In the genomic region with DNA sequence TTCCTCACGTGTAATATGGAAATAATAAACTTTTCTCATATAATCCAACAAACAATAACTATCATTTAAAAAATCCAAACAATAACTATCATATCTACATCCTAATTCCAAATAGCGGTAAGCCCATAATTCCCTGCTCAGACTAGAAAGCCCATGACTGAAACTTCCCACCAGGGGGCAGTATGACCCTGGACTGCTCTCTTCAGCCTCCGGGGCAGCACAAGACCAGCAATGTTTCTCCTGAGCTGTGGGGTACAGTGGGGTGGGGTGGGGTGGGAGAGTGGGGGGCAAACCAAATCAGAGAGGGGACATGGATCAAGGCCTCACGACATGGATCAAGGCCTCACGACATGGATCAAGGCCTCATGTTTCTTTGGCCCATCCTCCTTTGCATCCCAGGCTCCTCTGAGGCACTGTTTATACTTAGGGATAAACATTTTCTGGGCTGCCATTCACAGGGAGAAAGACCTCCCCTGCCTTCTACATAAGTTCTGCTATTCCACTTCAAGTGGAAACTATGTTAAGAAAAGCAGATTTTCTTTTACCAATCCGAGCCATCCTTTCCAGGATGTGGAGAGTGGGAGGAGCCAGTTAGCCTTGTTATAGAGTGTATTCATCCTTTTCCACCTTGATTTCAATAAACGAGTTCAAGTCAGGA, we compare ENCODE assay signal across 8 mouse cellular contexts. TPM values are rescaled to one million over a fixed set of nuclear protein-coding genes. Genes with fewer than 3 reads are reported as not detected.
DNase-seq lines count a peak whose midpoint lies in the region; ATAC-seq lines count a peak whose summit lies in the region.
"Had no signal": no experiment of that assay in that cellular context is flagged by ENCODE, and none has a peak within 500 bp of the region (broad histone marks: within the 10 kb centered on the region; RNA-seq: fewer than 3 reads in every experiment).

No protein-coding gene starts in this region.

- WGBS in embryonic facial prominence, embryonic 11.5 days: 43% methylated on average over 7 of the region's 7 CpGs
- WGBS in hindbrain, embryonic 14.5 days: 46% methylated on average over 7 of the region's 7 CpGs

- no peak overlapping the region for H3K4me3 ChIP-seq in embryonic facial prominence, embryonic 11.5 days (ENCODE audit: low read depth, low read length)
- H3K4me3 ChIP-seq in hindbrain, embryonic 14.5 days (replicated peaks; ENCODE audit: low read length): no peak overlapping the region

- H3K27ac ChIP-seq in embryonic facial prominence, embryonic 11.5 days (replicated peaks; ENCODE audit: low read depth, low read length): no peak overlapping the region
- no peak overlapping the region for H3K27ac ChIP-seq in hindbrain, embryonic 14.5 days

- no peaks in the 10 kb centered on the region for H3K9me3 ChIP-seq in embryonic facial prominence, embryonic 11.5 days (replicated peaks; ENCODE audit: control insufficient read depth, low read length)
- no peaks in the 10 kb centered on the region for H3K9me3 ChIP-seq in hindbrain, embryonic 14.5 days (ENCODE audit: control insufficient read depth, low read length)

- H3K4me2 ChIP-seq in embryonic facial prominence, embryonic 11.5 days (ENCODE audit: low read depth, low read length): no peak overlapping the region
- no peak overlapping the region for H3K4me2 ChIP-seq in hindbrain, embryonic 14.5 days (replicated peaks)

- no peak overlapping the region for H3K9ac ChIP-seq in embryonic facial prominence, embryonic 11.5 days (replicated peaks; ENCODE audit: low read length)
- H3K9ac ChIP-seq in hindbrain, embryonic 14.5 days: no peak overlapping the region

- DNase-seq in right cerebral cortex, adult 18-20 months: peak; percentile 61
- no peak for DNase-seq in right cerebral cortex, postnatal 36 days (ENCODE audit: low spot score in 2 of 2)
- peak; percentile 70 for DNase-seq in adrenal gland, adult 2 months
- DNase-seq in embryonic facial prominence, embryonic 11.5 days (ENCODE audit: low spot score): peak; percentile 79
- DNase-seq in hindbrain, embryonic 14.5 days (ENCODE audit: low spot score): peak; percentile 76
- DNase-seq in lung, adult 18-20 months: peak; percentile 49 to 72
- DNase-seq in retina, adult 2 months (ENCODE audit: low read depth, low spot score): peak; percentile 61

- no peaks in the 10 kb centered on the region for H3K36me3 ChIP-seq in embryonic facial prominence, embryonic 11.5 days (replicated peaks; ENCODE audit: control insufficient read depth, insufficient read depth, low read depth, low read length)
- peaks cover 18% of the 10 kb centered on the region; the same call in 1 of the 2 replicates for H3K36me3 ChIP-seq in hindbrain, embryonic 14.5 days (replicated peaks; ENCODE audit: control insufficient read depth, insufficient read depth)

- no peaks in the 10 kb centered on the region for H3K27me3 ChIP-seq in embryonic facial prominence, embryonic 11.5 days (ENCODE audit: control insufficient read depth, insufficient read depth, low read length)
- H3K27me3 ChIP-seq in hindbrain, embryonic 14.5 days (ENCODE audit: control insufficient read depth, insufficient read depth, low read length): peaks cover 2% of the 10 kb centered on the region; the same call in 1 of the 2 replicates

- no peak for ATAC-seq in embryonic facial prominence, embryonic 11.5 days (replicated peaks; ENCODE audit: insufficient number of reproducible peaks, low FRiP score, low TSS enrichment, low read depth)
- peak; percentile 24; the same call in 1 of the 2 replicates for ATAC-seq in hindbrain, embryonic 14.5 days (ENCODE audit: low FRiP score)

- H3K4me1 ChIP-seq in embryonic facial prominence, embryonic 11.5 days (ENCODE audit: control insufficient read depth, insufficient read depth, low read length): no peaks in the 10 kb centered on the region
- H3K4me1 ChIP-seq in hindbrain, embryonic 14.5 days (replicated peaks; ENCODE audit: control insufficient read depth, insufficient read depth, low read length): no peaks in the 10 kb centered on the region

RNA-seq across cellular contexts. Expression of a gene that starts 6.5 kb away (rescaled TPM):
- total RNA-seq in adrenal gland, adult 2 months (2021): 10 to 100 TPM; 14.4 to 30.3 TPM
- 47.0 and 56.9 TPM in 2 replicates for polyA plus RNA-seq in adrenal gland, adult 2 months (2012; rRNA removed)
- 28.4 and 31.5 TPM in 2 replicates for polyA plus RNA-seq in embryonic facial prominence, embryonic 11.5 days (2014; fragmentation: Nextera tagmentation; extraction: Ambion mirVana)
- 3.2 and 5.0 TPM in 2 replicates for polyA plus RNA-seq in hindbrain, embryonic 14.5 days (2014; fragmentation: Nextera tagmentation; extraction: Ambion mirVana)

RNA-seq across cellular contexts. Expression of a gene that starts 22.0 kb away (rescaled TPM):
- 1 to 10 TPM; 2.9 to 8.2 TPM for total RNA-seq in adrenal gland, adult 2 months (2021)
- 7.4 and 9.6 TPM in 2 replicates for polyA plus RNA-seq in adrenal gland, adult 2 months (2012; rRNA removed)
- 5.1 and 7.7 TPM in 2 replicates for polyA plus RNA-seq in embryonic facial prominence, embryonic 11.5 days (2014; fragmentation: Nextera tagmentation; extraction: Ambion mirVana)
- 3.1 and 3.7 TPM in 2 replicates for polyA plus RNA-seq in hindbrain, embryonic 14.5 days (2014; fragmentation: Nextera tagmentation; extraction: Ambion mirVana)

RNA-seq across cellular contexts. Expression of a gene that starts 29.4 kb away (rescaled TPM):
- 10 to 100 TPM; 13.9 to 26.6 TPM for total RNA-seq in adrenal gland, adult 2 months (2021)
- 20.4 and 21.0 TPM in 2 replicates for polyA plus RNA-seq in adrenal gland, adult 2 months (2012; rRNA removed)
- 43.4 and 50.2 TPM in 2 replicates for polyA plus RNA-seq in embryonic facial prominence, embryonic 11.5 days (2014; fragmentation: Nextera tagmentation; extraction: Ambion mirVana)
- polyA plus RNA-seq in hindbrain, embryonic 14.5 days (2014; fragmentation: Nextera tagmentation; extraction: Ambion mirVana): 15.3 and 15.7 TPM in 2 replicates

RNA-seq across cellular contexts. Expression of a gene that starts 34.0 kb away (rescaled TPM):
- 100 to 1,000 TPM; 317 to 332 TPM for total RNA-seq in adrenal gland, adult 2 months (2021)
- 267 and 322 TPM in 2 replicates for polyA plus RNA-seq in adrenal gland, adult 2 months (2012; rRNA removed)
- 404 and 462 TPM in 2 replicates for polyA plus RNA-seq in embryonic facial prominence, embryonic 11.5 days (2014; fragmentation: Nextera tagmentation; extraction: Ambion mirVana)
- 422 and 425 TPM in 2 replicates for polyA plus RNA-seq in hindbrain, embryonic 14.5 days (2014; fragmentation: Nextera tagmentation; extraction: Ambion mirVana)

RNA-seq across cellular contexts. Expression of a gene that starts 37.4 kb away (rescaled TPM):
- not detected for total RNA-seq in adrenal gland, adult 2 months (2021)
- polyA plus RNA-seq in adrenal gland, adult 2 months (2012; rRNA removed): not detected in 2 replicates
- not detected in 2 replicates for polyA plus RNA-seq in embryonic facial prominence, embryonic 11.5 days (2014; fragmentation: Nextera tagmentation; extraction: Ambion mirVana)
- 0.16 TPM in 1 of 2 replicates, not detected in the other for polyA plus RNA-seq in hindbrain, embryonic 14.5 days (2014; fragmentation: Nextera tagmentation; extraction: Ambion mirVana)
- total RNA-seq: gastrocnemius, adult 8-10 months had no signal

Comparison
In these comparisons a context has a peak if more than half of its experiments do, and no peak if none do; other contexts are left out.
1. DNase-seq: peak in right cerebral cortex, adult 18-20 months (single experiment), adrenal gland, adult 2 months (single experiment), embryonic facial prominence, embryonic 11.5 days (single experiment), hindbrain, embryonic 14.5 days (single experiment), lung, adult 18-20 months (2 of 2) and retina, adult 2 months (single experiment); none in right cerebral cortex, postnatal 36 days (0 of 2).